Mouse (Mus musculus) liver, adult 2 months (tissue): Measurements from ENCODE around the gene Dnhd1. TPM values are rescaled to one million over a fixed set of nuclear protein-coding genes. Genes with fewer than 3 reads are reported as not detected.
A peak's percentile ranks its signal among the peaks of the same experiment; 100 is the strongest.
"Not testable (repeated sequence)": the region's sequence is repeated elsewhere in the genome, so short reads cannot be mapped to it uniquely, and the experiment has no call there.

ENCODE experiments used
- DNase-seq: peaks from one replicate; pipeline ENCODE4 v3.0.0-alpha.2; 2011; ENCODE audit warnings: low read depth, low spot score; ENCODE audit errors: extremely low read depth
- H3K27ac ChIP-seq: fragments of 200-500 bp; replicated peaks from 2 replicates; pipeline ENCODE4 v1.5.1; 2012; ENCODE audit warnings: low read depth, mild to moderate bottlenecking, control low read depth, inconsistent platforms, low read length; ENCODE audit not compliant: insufficient read depth
- H3K27me3 ChIP-seq: fragments of 200-500 bp; 2 replicates; pipeline ENCODE4 v1.6.1; 2012; ENCODE audit warnings: mild to moderate bottlenecking, moderate library complexity, low read length, inconsistent platforms; ENCODE audit not compliant: control insufficient read depth, insufficient read depth
- H3K36me3 ChIP-seq: fragments of 200-500 bp; 2 replicates; pipeline ENCODE4 v1.6.1; 2012; ENCODE audit warnings: low read length, inconsistent platforms; ENCODE audit not compliant: control insufficient read depth, insufficient read depth
- H3K4me1 ChIP-seq: fragments of 200-500 bp; 2 replicates; pipeline ENCODE4 v1.6.1; 2011; ENCODE audit warnings: low read length; ENCODE audit not compliant: control insufficient read depth, insufficient read depth
- H3K4me3 ChIP-seq: fragments of 200-500 bp; 2 replicates; pipeline ENCODE4 v1.5.1; 2011; ENCODE audit warnings: low read depth, mild to moderate bottlenecking, control low read depth, low read length, moderate library complexity; ENCODE audit not compliant: insufficient read depth
- H3K79me2 ChIP-seq: fragments of 200-500 bp; 2 replicates; pipeline ENCODE4 v1.6.1; 2012; ENCODE audit warnings: inconsistent platforms, mild to moderate bottlenecking, low read length, moderate library complexity; ENCODE audit not compliant: control insufficient read depth, insufficient read depth
- H3K9ac ChIP-seq: fragments of 200-500 bp; 2 replicates; pipeline ENCODE4 v1.6.1; 2012; ENCODE audit warnings: low read depth, mild to moderate bottlenecking, control low read depth, inconsistent platforms, low read length
- CTCF ChIP-seq: fragments of 200-500 bp; IDR thresholded peaks from 2 replicates; pipeline ENCODE4 v1.5.1; 2011; ENCODE audit warnings: low read depth, low read length, control low read depth
- POLR2A ChIP-seq: fragments of 200-500 bp; IDR thresholded peaks from 2 replicates; pipeline ENCODE4 v1.6.1; 2011; ENCODE audit warnings: low read length, control low read depth; ENCODE audit not compliant: insufficient read depth; ENCODE audit errors: extremely low read depth
- WGBS: fragments of 180-500 bp; shearing (Covaris S2); methylation state at CpG from one replicate; pipeline ENCODE4 v1.1.7; 2018; 5-methylcytosine and 5-hydroxymethylcytosine counted together
- polyA plus RNA-seq: library from polyadenylated mRNA; depleted of rRNA; stranded (reverse); fragments of >200 nt; gene quantifications from 2 replicates; pipeline ENCODE4 v1.2.3, GENCODE M21; 2012
- total RNA-seq: library from RNA; depleted of rRNA; stranded (reverse); fragments of >200 nt; gene quantifications from 2 replicates; pipeline ENCODE4 v1.2.3, GENCODE M21; 2014

Gene Dnhd1
- total and polyA plus RNA-seq, 2 experiments: 0.82 to 0.92 TPM

- no peak overlapping the region for H3K9ac ChIP-seq
- H3K4me3 ChIP-seq: no peak overlapping the region
- TF ChIP-seq POLR2A (no peak), CTCF (no peak)
- H3K36me3 ChIP-seq: peaks cover 28% of the 10 kb centered on the region
- H3K79me2 ChIP-seq: peaks cover 5% of the 10 kb centered on the region; the same call in 1 of the 2 replicates
- no peaks in the 10 kb centered on the region for H3K27me3 ChIP-seq
- H3K4me1 ChIP-seq: peaks cover 5% of the 10 kb centered on the region; the same call in 1 of the 2 replicates
- DNase-seq: no peak
- WGBS: 92% methylated on average over 9 of the region's 9 CpGs
- no peak overlapping the region for H3K27ac ChIP-seq
Measured at GRCm38 (mm10) chr7:105741978-105742377, 91.4 kb downstream of the Dnhd1 start.

- WGBS: 80% methylated on average over 7 of the region's 7 CpGs
- DNase-seq: not testable (repeated sequence)
Measured at GRCm38 (mm10) chr7:105742539-105743215, 92.0 kb downstream of the Dnhd1 start.

GRCm38 (mm10) chr7:105743246-105743925, 92.8 kb downstream of the Dnhd1 start:
- Histone ChIP-seq H3K9ac (peak overlapping the region; percentile 89), H3K36me3 (peaks cover 37% of the 10 kb centered on the region), H3K4me3 (peak overlapping the region; percentile 79), H3K27ac (peak overlapping the region; percentile 41)
- DNase-seq: peak; percentile 19
- H3K79me2 ChIP-seq, H3K27me3 ChIP-seq, H3K4me1 ChIP-seq: not testable (repeated sequence)
- 29% methylated on average over 20 of the region's 20 CpGs for WGBS

More at GRCm38 (mm10) chr7:105742539-105743215, 92.0 kb downstream of the Dnhd1 start:
- not testable (repeated sequence) for H3K79me2 ChIP-seq, H3K9ac ChIP-seq, H3K4me3 ChIP-seq, H3K27me3 ChIP-seq, H3K27ac ChIP-seq, H3K4me1 ChIP-seq
- peaks cover 33% of the 10 kb centered on the region for H3K36me3 ChIP-seq

GRCm38 (mm10) chr7:105743926-105744590, 93.4 kb downstream of the Dnhd1 start, which contains the start of gene Taf10:
Gene Taf10, minus strand, starts transcription at chr7:105744361.
- Histone ChIP-seq H3K27me3 (no peaks in the 10 kb centered on the region), H3K4me3 (peak within 1 kb of the TSS; percentile 79), H3K4me1 (peaks cover 3% of the 10 kb centered on the region; the same call in 1 of the 2 replicates), H3K79me2 (0 out of 2 replicates have a peak, but pooled peaks cover 4% of the 10 kb centered on the region), H3K36me3 (peaks cover 42% of the 10 kb centered on the region), H3K27ac (peak within 1 kb of the TSS; percentile 41), H3K9ac (peak within 1 kb of the TSS; percentile 89)
- peak; percentile 52; the same call in 1 of the 2 replicates for TF ChIP-seq POLR2A
- TF ChIP-seq CTCF: peak; percentile 65
- peak; percentile 82 for DNase-seq
- under 1% methylated on average over 65 of the region's 67 CpGs for WGBS

GRCm38 (mm10) chr7:105747776-105748175, 97.1 kb downstream of the Dnhd1 start:
- 91% methylated on average over 2 of the region's 2 CpGs for WGBS
- TF ChIP-seq CTCF: no peak
- no peak for TF ChIP-seq POLR2A

More at GRCm38 (mm10) chr7:105747776-105748175, 97.1 kb downstream of the Dnhd1 start:
- peaks cover 29% of the 10 kb centered on the region for H3K36me3 ChIP-seq
- H3K9ac ChIP-seq: no peak overlapping the region
- H3K79me2 ChIP-seq: peaks cover 4% of the 10 kb centered on the region; the same call in 1 of the 2 replicates
- no peak overlapping the region for H3K4me3 ChIP-seq
- no peak overlapping the region for H3K27ac ChIP-seq
- peaks cover 5% of the 10 kb centered on the region; the same call in 1 of the 2 replicates for H3K4me1 ChIP-seq
- H3K27me3 ChIP-seq: no peaks in the 10 kb centered on the region
- DNase-seq: no peak
